Mouse (Mus musculus) layer of hippocampus, postnatal 14 days (tissue): Measurements from ENCODE around the gene Hmgb1. TPM values are rescaled to one million over a fixed set of nuclear protein-coding genes. Genes with fewer than 3 reads are reported as not detected.
A peak's percentile ranks its signal among the peaks of the same experiment; 100 is the strongest.

Experiments used
- DNase-seq, 2 experiments: peaks; one replicate each; pipeline ENCODE4 v3.0.0; 2021 to 2022; ENCODE audit warnings: low spot score in 2 of 2, mixed read lengths in 1 of 2
- total RNA-seq, 2 experiments: library from RNA; stranded (reverse); gene quantifications; 2 replicates each; pipeline ENCODE4 v1.2.3; 2021

Hmgb1 gene
- total RNA-seq, 2 experiments from 2014 or later = 165 to 178 TPM

GRCm38 (mm10) chr5:149109220-149109619 is 75.1 kb downstream of the Hmgb1 start:
- no peak for DNase-seq

DNA sequence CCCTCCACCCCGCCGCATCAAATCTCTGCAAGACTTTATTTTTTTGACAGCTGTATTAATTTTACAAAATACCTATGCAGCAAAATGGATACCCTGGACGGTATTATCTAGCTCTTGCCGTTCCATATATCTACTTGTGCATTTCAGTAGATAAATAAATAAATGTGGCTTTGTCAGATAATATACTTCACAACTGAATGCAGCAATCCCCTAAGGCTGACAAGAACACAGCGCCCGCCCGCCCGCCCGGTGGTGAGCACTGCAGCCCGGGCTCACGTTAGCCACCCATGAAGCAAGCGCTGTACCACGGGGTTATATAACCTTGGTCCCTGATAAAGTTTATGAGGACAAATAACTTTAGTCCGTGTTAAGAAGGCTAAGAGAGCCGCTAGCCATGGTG is 76.1 kb downstream of the Hmgb1 start:
- DNase-seq = no peak

GRCm38 (mm10) chr5:149107566-149107965 is 76.7 kb downstream of the Hmgb1 start:
- no peak for DNase-seq

- DNase-seq = no peak
These were observed 80.1 kb downstream of the Hmgb1 start for GRCm38 (mm10) chr5:149104096-149104725.

DNA sequence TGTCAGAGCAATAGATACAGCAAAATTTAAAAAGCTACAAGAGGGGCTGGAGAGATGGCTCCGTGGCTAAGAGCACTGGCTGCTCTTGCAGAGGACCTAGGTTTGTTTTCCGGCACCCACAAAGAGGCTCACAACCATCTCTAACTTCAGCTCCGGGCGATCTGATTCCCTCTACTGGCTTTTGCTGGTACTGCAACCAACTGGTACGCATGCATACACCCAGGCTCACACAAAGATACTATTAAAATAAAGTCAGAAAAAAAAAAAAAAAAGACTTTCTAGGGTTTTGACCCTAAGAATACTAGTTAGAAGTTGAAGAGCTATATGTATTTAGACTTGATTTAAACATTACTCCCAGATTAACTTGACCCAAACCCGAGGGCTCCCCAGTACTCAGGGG is 82.4 kb downstream of the Hmgb1 start:
- DNase-seq = no peak

GRCm38 (mm10) chr5:149100091-149100490 is 84.2 kb downstream of the Hmgb1 start:
- DNase-seq = no peak

GRCm38 (mm10) chr5:149099009-149099408 is 85.3 kb downstream of the Hmgb1 start:
- no peak for DNase-seq

- DNase-seq = no peak
These were observed 86.4 kb downstream of the Hmgb1 start for GRCm38 (mm10) chr5:149097841-149098240.

DNA sequence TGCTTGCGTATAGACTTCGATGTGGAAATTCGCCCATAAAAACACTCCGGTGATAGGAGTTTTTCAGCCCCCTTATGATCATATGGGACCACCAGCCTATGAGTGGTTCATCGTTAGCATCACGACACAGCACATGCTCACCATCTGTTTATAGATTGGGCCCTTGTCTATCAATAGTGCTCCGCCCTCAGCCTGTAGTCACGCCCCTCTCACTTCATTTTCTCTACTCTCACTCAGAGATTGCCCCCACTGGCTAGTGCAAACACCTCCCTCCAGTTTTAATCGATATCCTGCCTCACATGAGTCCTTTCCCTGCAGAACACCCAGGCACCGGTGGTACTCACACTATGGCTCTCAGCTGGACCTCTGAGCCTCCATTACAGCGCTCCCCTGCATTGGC is 88.0 kb downstream of the Hmgb1 start:
- DNase-seq = no peak

GRCm38 (mm10) chr5:149092926-149093325 is 91.4 kb downstream of the Hmgb1 start:
- no peak for DNase-seq

GRCm38 (mm10) chr5:149092526-149092925 is 91.8 kb downstream of the Hmgb1 start:
- DNase-seq = no peak

DNA sequence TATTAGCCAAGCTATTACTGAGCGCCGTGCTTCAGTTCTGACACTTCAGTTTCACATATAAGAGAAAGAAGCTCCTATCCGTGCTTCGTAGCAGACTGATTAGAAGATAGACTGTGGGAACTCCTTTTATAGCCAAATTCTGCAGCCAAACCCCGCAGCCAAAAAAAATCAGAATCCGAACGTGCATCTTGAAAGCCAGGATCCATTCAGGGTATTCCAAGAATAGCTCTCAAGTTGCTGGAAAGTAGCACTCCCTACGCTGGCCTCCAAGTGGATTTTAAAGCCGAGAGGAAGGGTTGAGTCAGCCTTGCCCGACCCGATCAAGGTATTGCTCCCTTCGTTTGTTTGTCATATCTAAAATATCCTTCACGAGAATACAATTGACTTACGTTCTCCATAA is 93.0 kb downstream of the Hmgb1 start:
- peak in 1 of 2 experiments; percentile 6 for DNase-seq

DNA sequence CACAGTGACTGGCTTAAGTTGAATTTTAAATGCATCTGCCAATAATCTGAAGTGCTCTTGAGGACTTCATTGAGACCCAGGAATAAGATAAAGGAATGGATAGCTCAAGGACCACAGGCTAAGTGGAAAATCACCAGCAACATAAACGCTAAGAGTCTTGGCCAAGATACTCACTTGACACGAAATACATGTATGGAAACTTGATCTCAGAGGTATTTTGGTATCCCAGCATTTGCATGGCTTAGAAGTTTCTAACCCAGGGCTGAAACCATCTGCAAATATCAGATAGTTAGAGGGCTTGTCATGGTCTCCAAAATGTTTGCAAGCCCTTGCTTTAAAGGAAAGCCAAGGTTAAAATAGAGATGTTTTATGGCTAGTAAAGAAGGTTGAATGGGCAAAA is 94.4 kb downstream of the Hmgb1 start:
- DNase-seq = no peak

DNA sequence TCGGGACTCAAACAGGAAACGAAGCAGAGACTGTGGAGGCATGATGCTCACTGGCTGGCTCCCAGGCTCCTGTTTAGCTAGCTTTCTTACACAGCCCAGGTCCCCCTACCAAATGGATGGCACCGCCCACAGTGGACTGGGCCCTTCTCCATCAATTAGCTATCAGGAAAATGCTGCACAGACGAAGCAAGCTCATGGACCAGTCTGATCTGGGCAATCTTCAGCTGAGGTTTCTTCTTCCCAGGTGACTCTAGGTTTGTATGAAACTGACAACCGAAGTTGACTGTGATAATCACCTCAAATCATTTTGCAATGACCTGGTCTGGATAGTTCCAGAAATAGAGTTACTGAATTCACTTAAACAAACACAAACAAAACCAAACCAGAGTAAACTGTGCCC is 94.8 kb downstream of the Hmgb1 start:
- no peak for DNase-seq

DNA sequence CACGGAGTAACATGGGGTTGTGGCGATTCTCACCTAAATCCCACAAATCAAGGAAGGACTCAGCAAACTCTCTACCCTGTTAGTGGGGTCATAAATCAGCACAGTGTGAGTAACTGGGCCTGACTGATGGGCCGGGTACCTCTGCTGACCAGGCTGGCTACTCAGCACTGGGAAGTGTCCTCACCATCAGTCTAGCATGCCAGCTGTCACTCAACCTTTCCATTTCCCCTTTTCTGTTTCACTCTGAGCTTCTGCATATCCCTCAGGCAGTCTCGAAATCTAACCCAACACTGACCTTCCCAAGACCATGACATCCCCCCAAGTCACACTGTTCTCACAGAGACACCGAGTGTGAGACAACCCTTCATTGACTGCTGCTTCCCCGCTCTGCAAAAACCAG is 95.4 kb downstream of the Hmgb1 start:
- DNase-seq = no peak

DNA sequence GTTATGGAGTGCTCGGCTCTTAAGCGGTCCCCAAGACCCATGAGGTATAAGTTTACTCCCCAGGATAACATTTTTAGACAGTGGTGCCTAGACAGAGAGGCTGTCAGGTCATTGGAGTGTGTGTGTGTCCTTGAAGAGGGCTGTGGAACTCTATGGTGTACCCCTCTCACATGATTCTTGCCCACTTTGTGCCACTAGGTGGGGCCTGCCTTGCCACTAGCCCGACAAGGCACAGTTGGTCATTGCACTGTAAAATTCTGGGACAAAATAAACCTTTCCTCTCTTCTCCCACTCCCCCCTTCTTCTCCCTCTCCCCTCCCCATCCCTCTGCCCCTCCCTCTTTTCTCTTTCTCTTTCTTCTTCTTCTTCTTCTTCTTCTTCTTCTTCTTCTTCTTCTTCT is 96.1 kb downstream of the Hmgb1 start:
- DNase-seq = no peak

DNA sequence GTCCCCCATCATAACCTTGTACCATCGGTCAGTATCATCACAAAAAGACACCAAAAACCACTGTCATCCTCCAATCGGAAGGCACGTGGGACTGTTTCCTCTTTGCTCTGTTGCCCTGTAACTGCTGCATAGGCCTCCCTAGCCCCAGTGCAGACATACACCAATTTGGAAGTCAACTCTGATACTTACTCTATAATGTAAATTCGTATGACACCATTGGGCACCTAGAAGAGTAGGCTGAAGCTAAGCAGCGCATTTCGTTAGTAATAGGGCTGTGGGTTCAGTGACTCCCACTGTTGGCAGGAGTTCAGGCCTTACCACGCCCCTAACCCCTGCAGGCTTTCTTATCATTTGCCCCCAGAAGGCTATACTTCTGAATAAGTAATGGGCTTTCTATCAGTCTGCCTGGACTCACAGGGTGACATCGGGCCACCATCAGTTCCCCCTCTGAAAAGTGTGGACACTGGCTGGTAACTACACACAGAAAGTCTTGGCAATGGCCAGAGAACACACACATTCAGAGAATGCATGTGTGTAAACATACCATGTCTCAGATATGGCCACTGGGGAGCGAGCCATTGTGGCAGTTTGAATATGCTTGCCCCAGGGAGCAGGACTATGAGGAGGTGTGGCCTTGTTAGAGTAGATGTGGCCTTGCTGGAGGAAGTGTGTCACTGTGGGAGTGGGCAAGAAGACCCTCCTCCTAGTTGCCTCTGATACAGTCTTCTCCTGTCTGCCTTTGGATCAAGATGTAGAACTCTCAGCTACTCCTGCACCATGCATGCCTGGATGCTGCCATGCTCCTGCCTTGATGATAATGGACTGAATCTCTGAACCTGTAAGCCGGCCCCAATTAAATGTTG is 97.7 kb downstream of the Hmgb1 start:
- DNase-seq = no peak

DNA sequence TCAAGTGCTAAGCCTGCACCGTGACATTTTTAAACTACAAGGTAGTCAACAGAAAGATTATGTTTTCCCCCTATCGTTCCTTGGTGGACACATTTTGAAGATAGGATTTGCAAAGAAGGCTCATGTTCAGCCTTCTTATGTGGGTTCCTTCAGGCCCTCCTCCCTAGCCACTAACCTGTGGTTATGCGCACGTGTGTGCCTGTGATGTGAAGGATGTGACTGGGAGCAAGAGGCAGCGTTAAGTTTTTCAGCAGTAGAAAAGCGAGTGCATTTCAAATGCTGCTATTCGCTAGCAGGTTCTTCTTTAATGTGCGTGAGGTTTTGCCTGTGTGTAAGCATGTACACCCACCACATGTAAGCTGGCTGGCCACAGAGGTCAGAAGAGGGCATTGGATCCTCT is 103.8 kb downstream of the Hmgb1 start:
- DNase-seq = no peak

DNA sequence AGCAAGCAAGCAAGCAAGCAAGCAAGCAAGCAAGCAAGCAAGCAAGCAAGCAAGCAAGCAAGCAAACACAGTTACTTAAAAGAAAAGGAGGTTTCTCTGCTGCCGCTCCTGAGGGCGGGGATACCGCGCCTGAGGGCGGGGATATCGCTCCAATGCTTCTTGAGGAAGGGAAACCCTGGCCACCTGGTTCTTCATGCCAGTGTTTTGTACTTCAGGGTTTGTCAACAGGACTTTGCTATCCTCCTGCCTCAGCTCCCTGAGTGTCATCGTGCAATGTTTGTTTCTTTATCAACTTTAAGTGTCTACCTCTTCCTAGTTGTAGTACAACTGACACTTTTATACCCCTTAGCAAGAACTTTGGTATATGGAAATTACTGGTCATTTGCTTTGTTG is 104.5 kb downstream of the Hmgb1 start:
- no peak for DNase-seq

DNA sequence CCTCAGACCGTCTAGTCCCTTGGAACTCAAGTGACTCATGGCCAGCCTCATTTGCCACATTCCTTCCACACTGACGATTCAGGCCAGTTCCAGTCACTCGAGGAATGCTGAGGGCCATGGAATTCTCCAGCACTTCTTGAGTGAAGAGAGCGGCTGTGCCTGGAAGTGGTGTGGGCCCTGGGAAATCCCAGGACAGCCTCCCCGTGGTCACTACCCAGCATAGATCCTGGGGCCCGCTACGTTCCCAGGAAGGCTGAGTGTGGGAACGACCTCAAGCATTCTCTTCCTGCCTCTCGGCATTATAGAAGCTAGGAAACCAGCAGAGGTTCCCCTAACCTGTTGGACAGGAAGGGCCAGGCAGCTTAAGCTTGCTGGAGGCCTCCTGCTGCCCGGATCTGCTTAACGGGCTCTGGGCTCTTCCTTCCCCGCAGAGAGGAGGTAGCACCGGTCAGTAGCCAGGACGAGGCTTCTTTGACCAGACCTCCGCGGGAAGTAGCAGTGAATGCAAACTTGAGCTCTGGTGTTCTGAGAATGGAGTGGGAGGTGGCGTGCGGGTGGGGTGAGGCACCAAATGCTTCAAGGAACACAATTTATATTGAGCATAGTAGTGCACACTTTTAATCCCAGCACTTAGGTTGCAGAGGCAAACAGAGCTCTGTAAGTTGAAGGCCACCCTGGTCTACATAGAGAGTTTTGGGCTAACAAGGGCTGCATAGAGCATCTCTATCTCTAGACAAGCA is 105.1 kb downstream of the Hmgb1 start:
- DNase-seq = no peak

DNA sequence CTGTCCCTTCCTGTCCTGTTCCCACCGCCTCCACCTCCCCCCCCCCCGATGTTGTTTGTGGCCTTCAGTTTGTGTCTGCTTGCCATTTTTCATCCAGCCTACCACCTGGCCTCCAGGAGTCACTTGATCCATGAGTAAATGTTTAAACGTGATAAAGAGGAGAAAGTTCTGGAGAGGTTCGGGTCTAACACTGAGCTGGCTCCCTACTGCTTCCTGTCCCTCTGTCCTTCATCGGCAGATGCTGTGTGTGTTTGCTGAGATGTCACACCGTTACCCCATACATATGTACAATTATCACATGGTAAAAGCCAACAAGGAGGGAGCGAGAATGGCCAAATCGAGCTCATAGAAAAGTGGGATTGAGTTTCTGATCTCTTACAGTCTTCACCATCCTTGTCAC is 107.2 kb downstream of the Hmgb1 start:
- DNase-seq = no peak

GRCm38 (mm10) chr5:149071546-149071945 is 112.7 kb downstream of the Hmgb1 start:
- no peak for DNase-seq
